Mouse (Mus musculus) midbrain, embryonic 12.5 days (tissue): ENCODE results near the gene Olfr642. TPM values are rescaled to one million over a fixed set of nuclear protein-coding genes. Genes with fewer than 3 reads are reported as not detected.

Experiments used
- ATAC-seq: fragments of 200-750 bp; cut with Nextera tagmentation; 2 replicates; pipeline ENCODE4 v1.8.0; 2017; ENCODE audit warnings: low read depth, moderate TSS enrichment, moderate library complexity; ENCODE audit not compliant: low FRiP score
- H3K27ac ChIP-seq: fragments of 300-500 bp; sonication (generic); replicated peaks from 2 replicates; pipeline ENCODE4 v1.5.1; 2016; ENCODE audit warnings: mild to moderate bottlenecking
- H3K27me3 ChIP-seq: fragments of 300-500 bp; sonication (generic); 2 replicates; pipeline ENCODE4 v1.6.1; 2016; ENCODE audit warnings: mild to moderate bottlenecking
- H3K36me3 ChIP-seq: fragments of 300-500 bp; sonication (generic); 2 replicates; pipeline ENCODE4 v1.6.1; 2016
- H3K4me1 ChIP-seq: fragments of 300-500 bp; sonication (generic); 2 replicates; pipeline ENCODE4 v1.6.1; 2016
- H3K4me2 ChIP-seq: fragments of 300-500 bp; sonication (generic); replicated peaks from 2 replicates; pipeline ENCODE4 v1.6.1; 2016; ENCODE audit warnings: mild to moderate bottlenecking, moderate library complexity
- H3K4me3 ChIP-seq: fragments of 300-500 bp; sonication (generic); 2 replicates; pipeline ENCODE4 v1.5.1; 2016; ENCODE audit warnings: mild to moderate bottlenecking
- H3K9ac ChIP-seq: fragments of 300-500 bp; sonication (generic); replicated peaks from 2 replicates; pipeline ENCODE4 v1.6.1; 2016; ENCODE audit warnings: mild to moderate bottlenecking, moderate library complexity
- H3K9me3 ChIP-seq: fragments of 300-500 bp; sonication (generic); 2 replicates; pipeline ENCODE4 v1.6.1; 2016; ENCODE audit warnings: mild to moderate bottlenecking
- WGBS: fragments of 180-500 bp; shearing (Covaris S2); methylation state at CpG from one replicate; pipeline ENCODE4 v1.1.7; 2016; 5-methylcytosine and 5-hydroxymethylcytosine counted together
- polyA plus RNA-seq: library from polyadenylated mRNA; unstranded; fragments of >200 nt; fragmentation: Nextera tagmentation; extraction: Ambion mirVana; gene quantifications from 2 replicates; pipeline ENCODE4 v1.2.1, GENCODE M21; 2016

Olfr642 gene
- not detected in 2 replicates for polyA plus RNA-seq

- Histone ChIP-seq H3K27ac (no peak within 1 kb of the TSS), H3K9ac (no peak within 1 kb of the TSS), H3K27me3 (no peaks in the 10 kb centered on the region), H3K4me2 (no peak within 1 kb of the TSS), H3K4me1 (no peaks in the 10 kb centered on the region), H3K36me3 (no peaks in the 10 kb centered on the region), H3K9me3 (no peaks in the 10 kb centered on the region), H3K4me3 (no peak within 1 kb of the TSS)
- WGBS, result 60% methylated on average over 1 of the region's 1 CpGs
- ATAC-seq, result no peak
These were observed at the start of gene Olfr642 for GRCm38 (mm10) chr7:104052566-104052965. Olfr642 (minus strand) TSS chr7:104052666.

- Histone ChIP-seq H3K36me3 (no peaks in the 10 kb centered on the region), H3K9ac (no peak within 1 kb of the TSS), H3K27ac (no peak within 1 kb of the TSS), H3K4me2 (no peak within 1 kb of the TSS), H3K27me3 (no peaks in the 10 kb centered on the region), H3K4me3 (no peak within 1 kb of the TSS), H3K4me1 (no peaks in the 10 kb centered on the region), H3K9me3 (no peaks in the 10 kb centered on the region)
- 94% methylated on average over 1 of the region's 1 CpGs for WGBS
- no peak for ATAC-seq
These were observed 32.9 kb upstream of the Olfr642 start, which contains the start of gene Olfr645 for GRCm38 (mm10) chr7:104085365-104085764. Olfr645 (minus strand) TSS chr7:104085465.

- H3K27me3 ChIP-seq, result no peaks in the 10 kb centered on the region
- 73% methylated on average over 2 of the region's 2 CpGs for WGBS
- no peaks in the 10 kb centered on the region for H3K36me3 ChIP-seq
- no peak for ATAC-seq
- H3K9ac ChIP-seq, result no peak within 1 kb of the TSS
- H3K9me3 ChIP-seq, result 0 out of 2 replicates have a peak, but pooled peaks cover 3% of the 10 kb centered on the region
- no peaks in the 10 kb centered on the region for H3K4me1 ChIP-seq
- H3K4me2 ChIP-seq, result no peak within 1 kb of the TSS
- H3K27ac ChIP-seq, result no peak within 1 kb of the TSS
- no peak within 1 kb of the TSS for H3K4me3 ChIP-seq
These were observed 19.3 kb upstream of the Olfr642 start, which contains the start of gene Olfr644 for GRCm38 (mm10) chr7:104071769-104072168. Olfr644 (minus strand) TSS chr7:104071869.

GRCm38 (mm10) chr7:104061345-104061744 is 8.9 kb upstream of the Olfr642 start, which contains the start of gene 4930516K23Rik:
4930516K23Rik (minus strand) TSS chr7:104061445.
- no peaks in the 10 kb centered on the region for H3K36me3 ChIP-seq
- H3K4me3 ChIP-seq, result no peak within 1 kb of the TSS
- 43% methylated on average over 2 of the region's 2 CpGs for WGBS
- H3K27me3 ChIP-seq, result no peaks in the 10 kb centered on the region
- H3K9me3 ChIP-seq, result no peaks in the 10 kb centered on the region
- no peak within 1 kb of the TSS for H3K27ac ChIP-seq
- no peaks in the 10 kb centered on the region for H3K4me1 ChIP-seq
- no peak within 1 kb of the TSS for H3K4me2 ChIP-seq
- ATAC-seq, result no peak
- H3K9ac ChIP-seq, result no peak within 1 kb of the TSS

- WGBS, result 88% methylated on average over 1 of the region's 1 CpGs
These were observed 6.7 kb upstream of the Olfr642 start for GRCm38 (mm10) chr7:104059215-104059614.

GRCm38 (mm10) chr7:104050745-104051144 is 1.7 kb downstream of the Olfr642 start:
- H3K4me2 ChIP-seq, result no peak overlapping the region
- H3K4me3 ChIP-seq, result no peak overlapping the region

More at GRCm38 (mm10) chr7:104059215-104059614, 6.7 kb upstream of the Olfr642 start:
- Histone ChIP-seq H3K27me3 (no peaks in the 10 kb centered on the region), H3K9me3 (no peaks in the 10 kb centered on the region), H3K36me3 (no peaks in the 10 kb centered on the region), H3K4me2 (no peak overlapping the region), H3K9ac (no peak overlapping the region), H3K4me3 (no peak overlapping the region), H3K27ac (no peak overlapping the region), H3K4me1 (no peaks in the 10 kb centered on the region)
- ATAC-seq, result no peak

GRCm38 (mm10) chr7:104035145-104035544 is 17.3 kb downstream of the Olfr642 start, which contains the start of gene Olfr641:
Olfr641 (plus strand) TSS chr7:104035445.
- H3K4me1 ChIP-seq, result no peaks in the 10 kb centered on the region
- no peak within 1 kb of the TSS for H3K27ac ChIP-seq
- H3K4me3 ChIP-seq, result no peak within 1 kb of the TSS
- no peak within 1 kb of the TSS for H3K4me2 ChIP-seq
- H3K9ac ChIP-seq, result no peak within 1 kb of the TSS
- 79% methylated on average over 1 of the region's 1 CpGs for WGBS
- H3K36me3 ChIP-seq, result no peaks in the 10 kb centered on the region
- ATAC-seq, result no peak
- no peaks in the 10 kb centered on the region for H3K9me3 ChIP-seq
- no peaks in the 10 kb centered on the region for H3K27me3 ChIP-seq

More at GRCm38 (mm10) chr7:104050745-104051144, 1.7 kb downstream of the Olfr642 start:
- Histone ChIP-seq H3K36me3 (no peaks in the 10 kb centered on the region), H3K9me3 (no peaks in the 10 kb centered on the region), H3K9ac (no peak overlapping the region), H3K27me3 (no peaks in the 10 kb centered on the region), H3K4me1 (no peaks in the 10 kb centered on the region), H3K27ac (no peak overlapping the region)
- ATAC-seq, result no peak
- 91% methylated on average over 4 of the region's 4 CpGs for WGBS

GRCm38 (mm10) chr7:104026978-104027377 is 25.5 kb downstream of the Olfr642 start:
- no peaks in the 10 kb centered on the region for H3K9me3 ChIP-seq
- WGBS, result 81% methylated on average over 3 of the region's 3 CpGs
- no peak for ATAC-seq
- no peak overlapping the region for H3K4me2 ChIP-seq
- H3K27me3 ChIP-seq, result no peaks in the 10 kb centered on the region
- no peak overlapping the region for H3K4me3 ChIP-seq
- H3K36me3 ChIP-seq, result no peaks in the 10 kb centered on the region
- no peaks in the 10 kb centered on the region for H3K4me1 ChIP-seq
- H3K27ac ChIP-seq, result no peak overlapping the region
- H3K9ac ChIP-seq, result no peak overlapping the region

- Histone ChIP-seq H3K9ac (no peak within 1 kb of the TSS), H3K36me3 (no peaks in the 10 kb centered on the region), H3K27me3 (no peaks in the 10 kb centered on the region), H3K4me2 (no peak within 1 kb of the TSS), H3K4me1 (no peaks in the 10 kb centered on the region), H3K9me3 (no peaks in the 10 kb centered on the region), H3K27ac (no peak within 1 kb of the TSS), H3K4me3 (no peak within 1 kb of the TSS)
- ATAC-seq, result no peak
- 87% methylated on average over 6 of the region's 6 CpGs for WGBS
These were observed 27.0 kb downstream of the Olfr642 start, which contains the start of gene Olfr640 for GRCm38 (mm10) chr7:104025473-104025872. Olfr640 (minus strand) TSS chr7:104025573.

- H3K4me2 ChIP-seq, result no peak overlapping the region
- no peaks in the 10 kb centered on the region for H3K4me1 ChIP-seq
- no peaks in the 10 kb centered on the region for H3K36me3 ChIP-seq
- H3K27ac ChIP-seq, result no peak overlapping the region
- no peak overlapping the region for H3K9ac ChIP-seq
- H3K9me3 ChIP-seq, result no peaks in the 10 kb centered on the region
- 94% methylated on average over 6 of the region's 6 CpGs for WGBS
- no peak overlapping the region for H3K4me3 ChIP-seq
- no peaks in the 10 kb centered on the region for H3K27me3 ChIP-seq
- ATAC-seq, result no peak
These were observed 30.8 kb downstream of the Olfr642 start for GRCm38 (mm10) chr7:104021651-104022050.

- Histone ChIP-seq H3K4me1 (no peaks in the 10 kb centered on the region), H3K27me3 (no peaks in the 10 kb centered on the region), H3K9me3 (no peaks in the 10 kb centered on the region), H3K9ac (no peak overlapping the region), H3K36me3 (no peaks in the 10 kb centered on the region), H3K27ac (no peak overlapping the region), H3K4me2 (no peak overlapping the region), H3K4me3 (no peak overlapping the region)
- no peak for ATAC-seq
- 85% methylated on average over 1 of the region's 1 CpGs for WGBS
These were observed 33.5 kb downstream of the Olfr642 start for GRCm38 (mm10) chr7:104018953-104019352.

GRCm38 (mm10) chr7:104017203-104017602 is 35.3 kb downstream of the Olfr642 start, which contains the start of gene Olfr639:
Olfr639 (minus strand) TSS chr7:104017303.
- no peak within 1 kb of the TSS for H3K27ac ChIP-seq
- no peaks in the 10 kb centered on the region for H3K27me3 ChIP-seq
- ATAC-seq, result no peak

GRCm38 (mm10) chr7:103999124-103999523 is 53.3 kb downstream of the Olfr642 start:
- no peak overlapping the region for H3K27ac ChIP-seq
- H3K27me3 ChIP-seq, result no peaks in the 10 kb centered on the region
- no peak overlapping the region for H3K4me2 ChIP-seq
- H3K36me3 ChIP-seq, result no peaks in the 10 kb centered on the region
- no peak for ATAC-seq
- no peak overlapping the region for H3K4me3 ChIP-seq
- no peak overlapping the region for H3K9ac ChIP-seq
- H3K9me3 ChIP-seq, result no peaks in the 10 kb centered on the region
- H3K4me1 ChIP-seq, result no peaks in the 10 kb centered on the region

More at GRCm38 (mm10) chr7:104017203-104017602, 35.3 kb downstream of the Olfr642 start, which contains the start of gene Olfr639:
- H3K9me3 ChIP-seq, result no peaks in the 10 kb centered on the region
- no peak within 1 kb of the TSS for H3K4me3 ChIP-seq
- no peak within 1 kb of the TSS for H3K9ac ChIP-seq
- H3K36me3 ChIP-seq, result no peaks in the 10 kb centered on the region
- H3K4me1 ChIP-seq, result no peaks in the 10 kb centered on the region
- no peak within 1 kb of the TSS for H3K4me2 ChIP-seq
